Mouse (Mus musculus) forebrain, embryonic 11.5 days (tissue): ENCODE data around the gene Psen1. TPM values are rescaled to one million over a fixed set of nuclear protein-coding genes. Genes with fewer than 3 reads are reported as not detected.

Source experiments
- ATAC-seq: fragments of 200-750 bp; cut with Nextera tagmentation; replicated peaks from 2 replicates; pipeline ENCODE4 v1.8.0; 2017; ENCODE audit warnings: moderate TSS enrichment; ENCODE audit not compliant: low FRiP score
- DNase-seq: peaks from one replicate; pipeline ENCODE4 v3.0.0-alpha.2; 2017; ENCODE audit warnings: low spot score
- H3K27ac ChIP-seq: fragments of 300-500 bp; sonication (generic); 2 replicates; pipeline ENCODE4 v1.5.1; 2014; ENCODE audit warnings: low read depth, low read length
- H3K27me3 ChIP-seq: fragments of 300-500 bp; sonication (generic); 2 replicates; pipeline ENCODE4 v1.6.1; 2014; ENCODE audit warnings: mild to moderate bottlenecking, low read length, mixed read lengths; ENCODE audit not compliant: control insufficient read depth, insufficient read depth
- H3K36me3 ChIP-seq: fragments of 300-500 bp; sonication (generic); 2 replicates; pipeline ENCODE4 v1.6.1; 2014; ENCODE audit warnings: mild to moderate bottlenecking, low read length, moderate library complexity, mixed read lengths; ENCODE audit not compliant: control insufficient read depth, insufficient read depth
- H3K4me1 ChIP-seq: fragments of 300-500 bp; sonication (generic); replicated peaks from 2 replicates; pipeline ENCODE4 v1.6.1; 2014; ENCODE audit warnings: low read length, mixed read lengths; ENCODE audit not compliant: control insufficient read depth, insufficient read depth
- H3K4me2 ChIP-seq: fragments of 300-500 bp; sonication (generic); 2 replicates; pipeline ENCODE4 v1.6.1; 2014; ENCODE audit warnings: low read depth, mild to moderate bottlenecking, low read length, moderate library complexity, mixed read lengths; ENCODE audit not compliant: severe bottlenecking
- H3K4me3 ChIP-seq: fragments of 300-500 bp; sonication (generic); 2 replicates; pipeline ENCODE4 v1.5.1; 2014; ENCODE audit warnings: low read depth, low read length
- H3K9ac ChIP-seq: fragments of 300-500 bp; sonication (generic); 2 replicates; pipeline ENCODE4 v1.6.1; 2014; ENCODE audit warnings: low read length
- H3K9me3 ChIP-seq: fragments of 300-500 bp; sonication (generic); 2 replicates; pipeline ENCODE4 v1.6.1; 2016; ENCODE audit warnings: low read length, mixed read lengths; ENCODE audit not compliant: control insufficient read depth
- WGBS: fragments of 180-500 bp; shearing (Covaris S2); extraction: QIAGEN DNeasy Blood & Tissue Kit; methylation state at CpG from one replicate; pipeline ENCODE4 v1.1.7; 2014; 5-methylcytosine and 5-hydroxymethylcytosine counted together
- polyA plus RNA-seq: library from polyadenylated mRNA; unstranded; fragments of >200 nt; fragmentation: Nextera tagmentation; extraction: Ambion mirVana; gene quantifications from 2 replicates; pipeline ENCODE4 v1.2.1, GENCODE M21; 2014

Gene Psen1
- polyA plus RNA-seq, 1 experiment from 2014 or later: 69.6 TPM

DNA sequence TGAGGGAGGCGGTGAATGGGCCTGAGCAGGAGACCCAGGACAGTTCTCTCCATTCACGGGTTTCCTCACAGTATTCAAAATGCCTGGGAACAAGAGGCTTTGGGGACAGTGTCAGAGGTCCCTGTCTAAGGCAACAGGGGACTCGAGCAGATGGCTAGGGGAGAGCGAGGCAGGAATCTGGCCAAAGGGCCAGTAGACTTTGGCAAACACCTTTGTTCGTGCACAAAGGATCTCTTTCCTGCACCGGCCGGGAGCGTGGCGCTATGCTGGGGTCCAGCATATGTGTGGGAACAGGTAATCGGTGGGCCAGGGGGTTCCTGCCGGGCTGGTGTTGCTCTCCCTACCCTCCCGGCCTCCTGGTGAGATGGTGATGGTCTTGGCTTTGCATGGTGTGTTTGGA lies 87.7 kb downstream of the Psen1 start:
- no peak for ATAC-seq

DNA sequence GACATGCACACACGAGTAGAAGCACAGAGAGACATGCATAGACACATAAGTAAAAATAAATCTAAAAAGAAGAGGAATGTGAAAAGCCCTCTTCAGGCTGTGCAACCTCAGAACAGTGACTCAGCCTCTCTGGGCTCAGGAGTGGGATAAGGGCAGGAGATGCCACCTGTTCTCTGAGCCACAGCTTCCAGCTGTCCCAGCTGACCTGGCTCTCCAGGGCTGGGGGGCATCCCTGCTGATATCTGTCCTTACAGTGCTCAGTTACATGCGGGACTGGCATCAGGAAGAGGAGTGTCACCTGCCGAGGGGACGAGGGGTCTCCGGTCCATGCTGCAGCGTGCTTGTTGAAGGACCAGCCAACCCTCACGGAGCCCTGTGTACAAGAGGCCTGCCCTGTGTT lies 88.8 kb downstream of the Psen1 start:
- Histone ChIP-seq H3K36me3 (no peaks in the 10 kb centered on the region), H3K27me3 (no peaks in the 10 kb centered on the region), H3K4me1 (no peaks in the 10 kb centered on the region), H3K4me3 (no peak overlapping the region), H3K9me3 (no peaks in the 10 kb centered on the region), H3K9ac (no peak overlapping the region), H3K4me2 (no peak overlapping the region), H3K27ac (no peak overlapping the region)
- WGBS: 88% methylated on average over 7 of the region's 7 CpGs
- ATAC-seq (no peak), DNase-seq (no peak)

More for the DNA sequence above, 87.7 kb downstream of the Psen1 start:
- WGBS: 57% methylated on average over 12 of the region's 12 CpGs
- Histone ChIP-seq H3K27ac (no peak overlapping the region), H3K4me1 (no peaks in the 10 kb centered on the region; the same call in 1 of the 2 replicates), H3K9me3 (no peaks in the 10 kb centered on the region), H3K9ac (no peak overlapping the region), H3K27me3 (no peaks in the 10 kb centered on the region), H3K36me3 (no peaks in the 10 kb centered on the region), H3K4me2 (no peak overlapping the region), H3K4me3 (no peak overlapping the region)
- no peak for DNase-seq

DNA sequence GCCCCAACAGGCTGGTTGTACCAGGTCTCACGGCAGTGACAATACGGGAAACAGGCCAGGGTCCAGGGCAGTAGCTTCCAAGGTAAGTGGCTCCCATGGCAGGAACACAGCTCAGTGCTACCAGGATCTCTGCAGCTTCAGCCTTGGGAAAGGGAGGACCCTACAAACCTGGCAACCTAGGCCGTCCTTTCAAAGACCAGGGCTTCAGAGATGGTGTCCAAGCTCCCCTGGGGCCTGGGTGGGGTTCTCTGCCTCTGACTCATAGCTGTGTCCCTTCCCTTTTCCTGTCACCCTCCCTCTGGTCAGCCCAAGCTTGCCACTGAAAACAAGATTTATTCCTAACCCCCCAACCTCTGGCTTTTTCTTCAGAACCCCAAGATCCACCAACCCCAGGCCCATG lies 92.2 kb downstream of the Psen1 start:
- H3K4me3 ChIP-seq: no peak overlapping the region
- H3K4me1 ChIP-seq: no peaks in the 10 kb centered on the region
- no peak for DNase-seq
- no peaks in the 10 kb centered on the region for H3K9me3 ChIP-seq
- H3K9ac ChIP-seq: no peak overlapping the region
- no peak overlapping the region for H3K4me2 ChIP-seq
- H3K27me3 ChIP-seq: no peaks in the 10 kb centered on the region
- 82% methylated on average over 3 of the region's 3 CpGs for whole genome bisulfite sequencing
- H3K27ac ChIP-seq: no peak overlapping the region
- no peaks in the 10 kb centered on the region for H3K36me3 ChIP-seq
- no peak for ATAC-seq

DNA sequence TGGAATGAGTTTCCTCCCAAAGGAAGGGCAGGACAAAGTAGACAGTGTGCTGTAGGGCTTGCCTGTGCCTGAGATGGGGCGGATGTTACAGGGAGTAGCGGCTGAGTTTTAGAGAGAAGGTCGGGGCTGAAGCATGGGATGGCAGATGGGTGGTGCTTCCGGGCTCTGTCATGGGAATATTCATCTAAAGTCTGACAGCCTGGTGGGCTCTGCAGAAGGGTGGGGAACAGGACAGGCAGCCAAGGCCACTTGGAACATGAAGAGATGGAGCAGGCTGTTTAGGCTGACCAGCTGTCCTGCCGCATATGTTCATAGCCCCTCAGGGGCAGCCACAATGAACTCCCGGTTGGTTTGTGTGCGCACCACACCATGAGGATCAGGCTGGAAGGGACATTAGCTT lies 93.3 kb downstream of the Psen1 start:
- no peak for ATAC-seq
- no peaks in the 10 kb centered on the region for H3K36me3 ChIP-seq
- no peak overlapping the region for H3K27ac ChIP-seq
- no peak overlapping the region for H3K4me3 ChIP-seq
- no peaks in the 10 kb centered on the region for H3K9me3 ChIP-seq
- no peak overlapping the region for H3K4me2 ChIP-seq
- no peaks in the 10 kb centered on the region for H3K27me3 ChIP-seq
- H3K4me1 ChIP-seq: no peaks in the 10 kb centered on the region
- 74% methylated on average over 7 of the region's 7 CpGs for WGBS
- no peak for DNase-seq
- no peak overlapping the region for H3K9ac ChIP-seq

DNA sequence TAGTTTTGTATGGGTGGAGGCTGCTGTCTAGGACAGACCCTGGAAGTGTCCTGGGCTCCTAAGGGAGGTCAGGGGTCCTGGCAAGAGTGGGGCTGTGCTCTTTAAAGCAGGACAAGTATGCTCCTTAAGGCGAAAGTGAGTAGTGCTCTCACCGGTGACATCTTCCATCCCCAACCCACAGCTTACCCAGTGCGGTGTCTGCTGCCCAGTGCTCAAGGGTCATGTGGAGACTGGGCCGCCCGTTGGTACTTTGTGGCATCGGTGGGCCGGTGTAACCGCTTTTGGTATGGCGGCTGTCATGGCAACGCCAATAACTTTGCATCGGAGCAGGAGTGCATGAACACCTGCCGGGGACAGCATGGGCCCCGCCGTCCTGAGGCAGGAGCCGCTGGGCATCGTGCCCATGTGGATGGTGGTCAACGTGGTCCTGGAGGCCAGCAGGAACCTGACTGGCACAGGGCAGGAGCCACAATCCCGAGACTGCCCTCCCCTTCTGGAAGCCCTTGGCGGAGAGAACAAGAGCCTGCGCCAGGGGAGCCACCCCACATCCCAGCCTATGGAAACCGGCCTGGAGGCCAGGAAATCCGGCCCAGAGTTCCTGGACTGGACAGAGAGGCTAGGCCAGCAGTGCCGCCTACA lies 93.8 kb downstream of the Psen1 start:
- WGBS: 79% methylated on average over 23 of the region's 23 CpGs
- Histone ChIP-seq H3K4me2 (no peak overlapping the region), H3K27me3 (no peaks in the 10 kb centered on the region), H3K4me3 (no peak overlapping the region), H3K9ac (no peak overlapping the region), H3K9me3 (no peaks in the 10 kb centered on the region), H3K4me1 (no peaks in the 10 kb centered on the region), H3K27ac (no peak overlapping the region), H3K36me3 (no peaks in the 10 kb centered on the region)
- DNase-seq (no peak), ATAC-seq (no peak)

DNA sequence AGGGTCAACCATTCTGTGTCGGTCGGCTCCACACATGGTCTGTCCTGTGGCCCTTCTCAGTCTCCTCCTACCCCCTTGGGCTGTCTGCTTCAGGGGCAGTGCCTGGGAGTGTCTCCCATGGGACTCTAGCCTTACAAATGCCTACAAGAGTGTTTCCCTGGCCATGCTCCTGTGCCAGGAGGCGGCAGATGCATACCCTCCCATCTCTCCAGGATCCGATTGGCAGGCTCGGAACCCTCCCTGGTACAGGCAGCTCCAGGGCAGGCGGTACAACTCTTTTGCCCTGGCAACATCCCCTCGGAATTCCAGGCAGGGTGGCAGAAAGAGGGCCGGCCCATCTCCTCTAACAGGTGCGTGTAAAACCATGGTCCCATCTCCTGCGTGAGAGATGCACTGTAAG lies 94.7 kb downstream of the Psen1 start:
- H3K27ac ChIP-seq: no peak overlapping the region
- no peak overlapping the region for H3K4me3 ChIP-seq
- H3K27me3 ChIP-seq: no peaks in the 10 kb centered on the region
- H3K9me3 ChIP-seq: no peaks in the 10 kb centered on the region
- no peaks in the 10 kb centered on the region for H3K4me1 ChIP-seq
- no peak overlapping the region for H3K4me2 ChIP-seq
- ATAC-seq (no peak), DNase-seq (peak; percentile 36)
- H3K36me3 ChIP-seq: no peaks in the 10 kb centered on the region
- no peak overlapping the region for H3K9ac ChIP-seq
- WGBS: 92% methylated on average over 10 of the region's 10 CpGs

Other genes starting within 250 kb of the Psen1 start
- gene Dpf3, start 200.4 kb upstream of the Psen1 start, polyA plus RNA-seq: 4.4 and 4.6 TPM in 2 replicates
- 24.4 and 26.7 TPM in 2 replicates for gene Dcaf4, start 167.7 kb upstream of the Psen1 start, polyA plus RNA-seq
- gene Zfyve1, start 90.9 kb upstream of the Psen1 start, polyA plus RNA-seq: 24.8 and 24.9 TPM in 2 replicates
- gene Rbm25, start 56.9 kb upstream of the Psen1 start, polyA plus RNA-seq: 298 and 300 TPM in 2 replicates
- gene Papln, start 75.5 kb downstream of the Psen1 start, polyA plus RNA-seq: 0.04 and 0.05 TPM in 2 replicates
- 33.3 and 34.4 TPM in 2 replicates for gene Numb, start 233.8 kb downstream of the Psen1 start, polyA plus RNA-seq